Mouse (Mus musculus) adrenal gland, postnatal 25 days (tissue): ENCODE measurements around the gene Tnrc6b. TPM values are rescaled to one million over a fixed set of nuclear protein-coding genes. Genes with fewer than 3 reads are reported as not detected.
"Not testable (repeated sequence)": the region's sequence is repeated elsewhere in the genome, so short reads cannot be mapped to it uniquely, and the experiment has no call there.

Experiments
- DNase-seq: peaks from one replicate; pipeline ENCODE4 v3.0.0; 2021; ENCODE audit warnings: mixed read lengths
- total RNA-seq: library from RNA; stranded (reverse); gene quantifications from 2 replicates; pipeline ENCODE4 v1.2.3, GENCODE M21; 2021

The Tnrc6b gene
- total RNA-seq, 1 experiment from 2014 or later, result 83.4 TPM

GRCm38 (mm10) chr15:80850682-80851475 lies 139.8 kb downstream of the Tnrc6b start:
- no peak for DNase-seq

GRCm38 (mm10) chr15:80852122-80852521 lies 141.0 kb downstream of the Tnrc6b start:
- DNase-seq, result no peak

- DNase-seq, result not testable (repeated sequence)
Observed at GRCm38 (mm10) chr15:80852527-80852926, 141.4 kb downstream of the Tnrc6b start.

GRCm38 (mm10) chr15:80859366-80859765 lies 148.3 kb downstream of the Tnrc6b start:
- DNase-seq, result no peak

DNA sequence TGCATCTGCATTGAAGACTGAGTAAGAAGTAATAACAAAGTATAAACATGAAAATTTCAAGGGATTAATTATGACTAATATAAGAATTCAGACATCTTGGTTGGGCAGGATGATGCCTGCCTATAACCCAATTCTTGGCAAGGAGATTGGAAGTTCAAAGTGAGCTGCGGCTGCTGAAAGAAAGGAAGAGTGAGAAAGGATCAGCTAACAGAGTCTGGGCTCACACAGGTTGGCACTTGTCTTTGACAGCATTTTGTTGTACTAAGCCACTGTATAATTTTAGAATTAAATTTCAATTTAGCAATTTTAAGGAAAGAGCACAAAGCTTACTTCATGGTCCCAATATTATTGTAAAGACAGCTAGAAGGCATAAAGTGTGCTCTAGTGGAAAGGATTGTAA lies 150.2 kb downstream of the Tnrc6b start:
- DNase-seq, result no peak

- DNase-seq, result no peak
Observed at GRCm38 (mm10) chr15:80862027-80862426, 150.9 kb downstream of the Tnrc6b start.

- not testable (repeated sequence) for DNase-seq
Observed at GRCm38 (mm10) chr15:80868603-80869002, 157.5 kb downstream of the Tnrc6b start.

- no peak for DNase-seq
Observed at GRCm38 (mm10) chr15:80874726-80875125, 163.6 kb downstream of the Tnrc6b start.

DNA sequence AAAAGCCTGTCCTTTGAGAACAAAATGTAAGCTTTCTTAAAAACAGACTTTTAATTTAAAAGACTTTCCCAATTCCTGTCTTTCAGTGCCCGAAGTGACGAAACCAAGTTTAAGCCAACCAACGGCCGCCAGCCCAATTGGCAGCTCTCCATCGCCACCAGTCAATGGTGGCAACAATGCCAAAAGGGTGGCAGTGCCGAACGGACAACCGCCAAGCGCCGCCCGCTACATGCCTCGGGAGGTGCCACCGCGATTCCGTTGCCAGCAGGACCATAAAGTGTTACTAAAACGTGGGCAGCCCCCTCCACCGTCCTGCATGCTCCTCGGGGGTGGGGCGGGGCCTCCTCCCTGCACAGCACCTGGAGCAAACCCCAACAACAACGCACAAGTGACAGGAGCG lies 165.1 kb downstream of the Tnrc6b start:
- DNase-seq, result peak; percentile 49

DNA sequence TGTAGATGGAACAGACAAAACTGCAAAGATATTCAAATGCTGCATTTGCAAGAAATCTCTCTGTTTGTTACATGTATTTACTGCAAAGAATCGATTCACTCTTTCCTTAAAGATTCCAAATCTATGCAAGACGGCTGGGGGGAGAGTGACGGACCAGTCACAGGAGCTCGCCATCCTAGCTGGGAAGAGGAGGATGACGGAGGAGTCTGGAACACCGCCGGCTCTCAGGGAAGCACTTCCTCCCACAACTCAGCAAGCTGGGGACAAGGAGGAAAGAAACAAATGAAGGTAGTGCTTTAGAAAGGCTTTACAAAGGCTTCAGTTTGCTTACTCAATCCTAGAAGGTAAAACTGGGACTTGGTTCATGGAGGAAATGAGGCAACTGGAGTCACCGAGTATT lies 173.0 kb downstream of the Tnrc6b start:
- no peak for DNase-seq

- DNase-seq, result no peak
Observed at GRCm38 (mm10) chr15:80886361-80887156, 175.4 kb downstream of the Tnrc6b start.

- no peak for DNase-seq
Observed at GRCm38 (mm10) chr15:80892341-80892740, 181.2 kb downstream of the Tnrc6b start.

DNA sequence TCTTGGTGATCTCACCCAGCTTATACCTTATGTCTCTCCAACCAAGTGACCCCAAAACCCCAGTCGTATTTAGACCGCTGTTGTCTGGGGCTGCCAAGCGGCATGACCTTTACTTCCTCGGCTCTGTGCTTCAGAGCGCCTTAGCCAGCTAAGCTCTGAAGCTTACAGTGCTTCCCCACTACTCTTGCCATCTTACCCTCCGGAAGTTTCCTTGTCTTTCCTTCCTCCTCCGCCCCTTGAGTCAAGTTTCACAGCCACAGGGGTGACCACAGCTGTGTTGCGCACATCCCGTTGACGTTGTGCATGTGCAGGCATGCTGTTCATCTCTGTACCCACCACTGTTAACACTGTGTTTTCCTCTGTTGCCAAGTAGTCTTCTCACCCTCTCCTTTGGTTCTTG lies 185.6 kb downstream of the Tnrc6b start:
- no peak for DNase-seq

GRCm38 (mm10) chr15:80897911-80898310 lies 186.8 kb downstream of the Tnrc6b start:
- no peak for DNase-seq

DNA sequence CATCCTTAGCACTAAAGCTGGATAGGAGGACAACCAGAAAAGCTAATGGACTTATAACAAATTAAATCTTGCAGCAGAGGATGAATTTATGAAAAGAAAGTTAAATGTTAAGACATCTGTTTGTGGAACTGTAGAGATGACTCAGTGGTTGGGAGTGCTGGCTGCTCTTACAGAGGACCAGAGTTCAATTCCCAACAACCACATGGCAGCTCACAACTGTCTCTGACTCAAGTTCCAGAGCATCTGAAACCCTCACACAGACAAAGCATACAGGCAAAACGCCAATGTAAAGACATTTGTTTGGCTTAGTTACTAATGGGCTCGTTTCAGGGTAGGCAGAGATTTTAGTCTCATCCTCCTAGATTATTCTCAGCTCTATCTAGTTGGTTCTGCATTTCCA lies 188.7 kb downstream of the Tnrc6b start:
- no peak for DNase-seq

DNA sequence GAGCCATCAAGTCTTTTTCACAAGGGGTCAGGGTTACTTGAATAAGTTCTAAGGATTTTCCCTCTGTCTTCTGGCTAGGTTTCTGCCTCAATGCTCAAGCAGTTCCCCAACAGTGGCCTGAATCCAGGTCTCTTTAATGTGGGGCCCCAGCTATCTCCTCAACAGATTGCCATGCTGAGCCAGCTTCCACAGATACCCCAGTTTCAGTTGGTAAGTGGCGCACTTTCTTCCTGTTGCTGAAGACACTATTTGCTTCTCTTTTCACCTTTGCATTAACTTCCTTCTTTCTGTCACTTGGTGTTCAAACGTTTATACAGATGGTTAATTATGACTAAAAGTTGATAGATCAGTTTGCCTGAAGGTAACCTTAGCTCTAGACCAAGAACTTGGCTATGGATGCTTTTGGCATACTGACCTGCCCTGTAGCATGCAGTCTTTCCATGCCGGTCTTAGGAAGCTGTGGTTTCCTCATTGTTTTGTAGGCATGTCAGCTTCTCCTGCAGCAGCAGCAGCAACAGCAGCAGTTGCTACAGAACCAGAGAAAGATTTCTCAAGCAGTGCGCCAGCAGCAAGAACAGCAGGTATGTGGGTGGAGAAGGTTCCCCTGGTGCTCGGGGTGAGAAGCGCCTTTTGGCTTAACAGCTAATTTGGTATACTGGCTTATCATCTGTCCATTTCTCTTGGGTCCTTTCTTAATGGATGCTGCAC lies 190.8 kb downstream of the Tnrc6b start:
- no peak for DNase-seq

DNA sequence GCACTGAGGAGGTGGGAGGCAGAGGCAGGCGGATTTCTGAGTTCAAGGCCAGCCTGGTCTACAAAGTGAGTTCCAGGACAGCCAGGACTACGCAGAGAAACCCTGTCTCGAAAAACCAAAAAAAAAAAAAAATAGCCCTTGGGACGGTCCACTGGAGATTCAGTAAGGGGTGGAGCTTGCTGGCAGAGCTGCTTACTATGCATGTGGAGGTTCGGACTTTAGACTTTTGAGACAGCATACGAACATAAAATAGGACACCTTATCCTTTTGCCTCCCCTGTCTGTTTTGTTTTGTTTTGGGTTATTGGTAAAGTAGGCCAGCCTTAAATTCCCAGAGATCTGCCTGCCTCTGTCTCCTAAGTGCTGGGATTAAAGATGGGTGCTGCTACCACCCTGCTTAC lies 193.7 kb downstream of the Tnrc6b start:
- DNase-seq, result not testable (repeated sequence)

DNA sequence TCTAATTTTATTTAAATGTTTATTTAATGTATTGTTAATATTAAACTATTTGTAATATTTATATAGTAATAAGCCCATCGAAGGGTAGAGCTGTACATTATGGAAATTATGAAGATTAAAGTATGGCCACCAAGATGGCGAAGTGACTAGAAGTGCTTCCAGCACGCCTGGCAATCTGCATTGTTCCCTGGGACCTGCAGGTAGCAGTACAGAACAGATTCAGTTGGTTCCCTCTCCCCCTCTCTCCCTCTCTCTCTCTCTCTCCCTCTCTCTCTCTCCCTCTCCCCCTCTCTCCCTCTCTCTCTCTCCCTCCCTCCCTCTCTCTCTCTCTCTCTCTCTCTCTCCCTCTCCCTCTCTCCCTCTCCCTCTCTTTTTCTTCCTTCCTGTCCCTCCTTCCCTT lies 199.1 kb downstream of the Tnrc6b start:
- no peak for DNase-seq

GRCm38 (mm10) chr15:80910790-80911531 lies 199.8 kb downstream of the Tnrc6b start:
- no peak for DNase-seq

DNA sequence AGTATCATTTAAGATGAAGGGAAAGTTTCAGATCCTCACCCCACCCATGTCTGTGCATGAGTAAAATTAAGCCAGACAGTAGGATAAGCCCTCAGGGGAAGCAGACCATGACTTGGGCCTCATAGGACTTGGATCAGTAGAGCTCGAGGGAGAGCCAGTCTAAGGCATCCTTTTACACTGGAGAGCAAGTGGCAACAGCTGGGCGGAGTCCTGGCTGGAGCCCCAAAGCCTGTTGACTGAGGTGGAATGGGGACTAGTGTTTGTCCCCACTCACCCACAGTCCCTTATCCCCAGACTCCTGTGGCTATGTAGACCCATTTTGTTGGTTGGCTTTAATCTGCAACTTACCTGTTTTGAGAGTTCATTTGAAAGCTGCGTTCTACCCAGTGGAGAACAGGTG lies 201.1 kb downstream of the Tnrc6b start:
- DNase-seq, result no peak

GRCm38 (mm10) chr15:80913803-80914202 lies 202.7 kb downstream of the Tnrc6b start:
- DNase-seq, result no peak

- DNase-seq, result peak; percentile 31
Observed at GRCm38 (mm10) chr15:80915850-80916249, 204.7 kb downstream of the Tnrc6b start.
